In genomic region chr2:93772054-93772764, GRCm38 (mm10) we compare ENCODE assay signal across 9 mouse cellular contexts. TPM values are rescaled to one million over a fixed set of nuclear protein-coding genes. Genes with fewer than 3 reads are reported as not detected.
DNase-seq lines count a peak whose midpoint lies in the region; ATAC-seq and TF ChIP-seq lines count a peak whose summit lies in the region.
"Had no signal": no experiment of that assay in that cellular context is flagged by ENCODE, and none has a peak within 500 bp of the region (broad histone marks: within the 10 kb centered on the region; RNA-seq: fewer than 3 reads in every experiment).

No protein-coding gene starts in this region.

- no peak overlapping the region for H3K9ac ChIP-seq in lung, embryonic 14.5 days
- H3K9ac ChIP-seq in intestine, embryonic 16.5 days (ENCODE audit: low read depth, low read length): no peak overlapping the region

- H3K27ac ChIP-seq in lung, embryonic 14.5 days (ENCODE audit: low read depth): peak overlapping the region; percentile 54; the same call in 1 of the 2 replicates
- H3K27ac ChIP-seq in intestine, embryonic 16.5 days (ENCODE audit: low read length): no peak overlapping the region

- H3K4me1 ChIP-seq in lung, embryonic 14.5 days (ENCODE audit: insufficient read depth): peaks cover 4% of the 10 kb centered on the region; the same call in 1 of the 2 replicates
- H3K4me1 ChIP-seq in intestine, embryonic 16.5 days (ENCODE audit: control insufficient read depth, insufficient read depth, low read length): peaks cover 4% of the 10 kb centered on the region; the same call in 1 of the 2 replicates

- DNase-seq in lung, embryonic 14.5 days: peak; percentile 53
- DNase-seq in lung, postnatal 25 days (ENCODE audit: low spot score): no peak
- peak; percentile 71 for DNase-seq in embryo, embryonic 10.5 days (ENCODE audit: low spot score)
- peak; percentile 12 for DNase-seq in naive thymus-derived CD4-positive, alpha-beta T cell, adult 2 months (ENCODE audit: low read depth)
- DNase-seq in cerebellum, postnatal 10 days: no peak
- DNase-seq in heart, postnatal 25 days (ENCODE audit: low spot score): no peak
- DNase-seq: adrenal gland, adult 2 months; gastrocnemius, postnatal 25 days had no signal

- intact Hi-C loops in heart, postnatal 25 days (cut with DNase I): no loop called here

- ATAC-seq in lung, embryonic 14.5 days (ENCODE audit: insufficient read depth): peak; percentile 60; the same call in 1 of the 2 replicates
- ATAC-seq in intestine, embryonic 16.5 days: peak; percentile 73

- no peaks in the 10 kb centered on the region for H3K9me3 ChIP-seq in lung, embryonic 14.5 days (ENCODE audit: low read depth, low read length)
- no peaks in the 10 kb centered on the region for H3K9me3 ChIP-seq in intestine, embryonic 16.5 days (ENCODE audit: control insufficient read depth, low read length)

- H3K27me3 ChIP-seq in lung, embryonic 14.5 days (ENCODE audit: insufficient read depth, low read length): no peaks in the 10 kb centered on the region
- H3K27me3 ChIP-seq in intestine, embryonic 16.5 days (replicated peaks; ENCODE audit: control insufficient read depth, insufficient read depth, low read length): no peaks in the 10 kb centered on the region

- H3K4me3 ChIP-seq in lung, embryonic 14.5 days (ENCODE audit: low read depth, low read length): no peak overlapping the region
- H3K4me3 ChIP-seq in intestine, embryonic 16.5 days (ENCODE audit: low read length): no peak overlapping the region

- TF ChIP-seq CTCF in lung, embryonic 14.5 days (IDR thresholded peaks at IDR 0.05; ENCODE audit: low read depth): no peak

- H3K4me2 ChIP-seq in lung, embryonic 14.5 days: no peak overlapping the region
- no peak overlapping the region for H3K4me2 ChIP-seq in intestine, embryonic 16.5 days (ENCODE audit: low read depth, low read length)

- 39% methylated on average over 16 of the region's 16 CpGs for WGBS in lung, embryonic 14.5 days
- 48% methylated on average over 16 of the region's 16 CpGs for WGBS in intestine, embryonic 16.5 days

- H3K36me3 ChIP-seq in lung, embryonic 14.5 days (ENCODE audit: insufficient read depth): peaks cover 5% of the 10 kb centered on the region; the same call in 1 of the 2 replicates
- H3K36me3 ChIP-seq in intestine, embryonic 16.5 days (ENCODE audit: control insufficient read depth, insufficient read depth, low read length): no peaks in the 10 kb centered on the region

RNA-seq across cellular contexts. Expression of gene Ext2, which starts 50.2 kb away (rescaled TPM):
- 138 and 140 TPM in 2 replicates for polyA plus RNA-seq in lung, embryonic 14.5 days (2014; fragmentation: Nextera tagmentation; extraction: Ambion mirVana)
- polyA plus RNA-seq in intestine, embryonic 16.5 days (2015; fragmentation: Nextera tagmentation; extraction: Ambion mirVana): 81.5 and 87.3 TPM in 2 replicates
- 10 to 100 TPM; 41.7 to 44.4 TPM for total RNA-seq in heart, postnatal 25 days (2021)

Comparison
In these comparisons a context has a peak if more than half of its experiments do, and no peak if none do; other contexts are left out.
1. DNase-seq: peak in lung, embryonic 14.5 days (single experiment), embryo, embryonic 10.5 days (single experiment) and naive thymus-derived CD4-positive, alpha-beta T cell, adult 2 months (single experiment); none in lung, postnatal 25 days (single experiment), cerebellum, postnatal 10 days (0 of 2) and heart, postnatal 25 days (single experiment).